Mouse (Mus musculus) testis, adult 2 months (tissue): Measurements from ENCODE around the gene Ckm.

Experiments
- CTCF ChIP-seq: fragments of 200-500 bp; IDR thresholded peaks from 2 replicates; pipeline ENCODE4 v1.5.1; 2012; ENCODE audit warnings: low read depth, mild to moderate bottlenecking, inconsistent platforms, low read length, moderate library complexity; ENCODE audit not compliant: control insufficient read depth, insufficient read depth, insufficient replicate concordance
- POLR2A ChIP-seq: fragments of 200-500 bp; IDR thresholded peaks from 2 replicates; pipeline ENCODE4 v1.6.1; 2012; ENCODE audit warnings: low read depth, mild to moderate bottlenecking, inconsistent platforms, low read length, moderate library complexity; ENCODE audit not compliant: control insufficient read depth

- TF ChIP-seq CTCF (no peak), POLR2A (no peak; the same call in 1 of the 2 replicates)
Observed at GRCm38 (mm10) chr7:19402535-19403112, 2.0 kb upstream of the Ckm start.
